Mouse (Mus musculus) granulocyte monocyte progenitor cell, adult 5-6 weeks (primary cell): Measurements from ENCODE around the gene Sod3. TPM values are rescaled to one million over a fixed set of nuclear protein-coding genes. Genes with fewer than 3 reads are reported as not detected.
A peak's percentile ranks its signal among the peaks of the same experiment; 100 is the strongest.

Experiments
- ATAC-seq: replicated peaks from 2 replicates; pipeline ENCODE4 v1.8.0; 2016; ENCODE audit warnings: mild to moderate bottlenecking, moderate TSS enrichment, inconsistent platforms; ENCODE audit not compliant: poor library complexity, severe bottlenecking
- total RNA-seq, 2 experiments: library from RNA; stranded (forward) in 1 of 2; stranded (reverse) in 1 of 2; fragments of 200-712, 200-1000 nt in 1 of 2; fragments of >200 nt in 1 of 2; fragmentation: Nextera tagmentation in 1 of 2; gene quantifications; 2 replicates each; pipeline ENCODE4 v1.2.3; 2014 to 2017

Gene Sod3
- total RNA-seq (2014; fragmentation: Nextera tagmentation) (not detected in 2 replicates), total RNA-seq (2017) (not detected in 2 replicates)

- ATAC-seq, result no peak
These were observed at the start of gene Sod3 for GRCm38 (mm10) chr5:52363468-52364150. Gene Sod3, plus strand, starts transcription at chr5:52363791.

GRCm38 (mm10) chr5:52316926-52317325 lies 46.7 kb upstream of the Sod3 start:
- ATAC-seq, result no peak

GRCm38 (mm10) chr5:52319499-52319898 lies 44.1 kb upstream of the Sod3 start:
- ATAC-seq, result no peak

- no peak for ATAC-seq
These were observed 31.5 kb upstream of the Sod3 start for GRCm38 (mm10) chr5:52332120-52332519.

GRCm38 (mm10) chr5:52335590-52335989 lies 28.0 kb upstream of the Sod3 start:
- ATAC-seq, result no peak

GRCm38 (mm10) chr5:52339134-52339533 lies 24.5 kb upstream of the Sod3 start:
- no peak for ATAC-seq

- no peak for ATAC-seq
These were observed 16.7 kb upstream of the Sod3 start for GRCm38 (mm10) chr5:52346890-52347289.

GRCm38 (mm10) chr5:52350451-52350850 lies 13.1 kb upstream of the Sod3 start:
- no peak for ATAC-seq

- ATAC-seq, result no peak
These were observed 12.0 kb upstream of the Sod3 start for GRCm38 (mm10) chr5:52351561-52351960.

- peak; percentile 57 for ATAC-seq
These were observed 10.9 kb upstream of the Sod3 start for GRCm38 (mm10) chr5:52352730-52353129.

- no peak for ATAC-seq
These were observed 9.2 kb upstream of the Sod3 start for GRCm38 (mm10) chr5:52354441-52354840.

- peak; percentile 78 for ATAC-seq
These were observed 8.0 kb upstream of the Sod3 start for GRCm38 (mm10) chr5:52355612-52356011.

- ATAC-seq, result no peak
These were observed 6.3 kb upstream of the Sod3 start for GRCm38 (mm10) chr5:52357175-52357754.

- ATAC-seq, result no peak
These were observed 5.5 kb upstream of the Sod3 start for GRCm38 (mm10) chr5:52358120-52358519.

- ATAC-seq, result 0 out of 2 replicates have a peak, but pooled peaks have one; percentile 15
These were observed 3.1 kb upstream of the Sod3 start for GRCm38 (mm10) chr5:52360286-52361049.

- ATAC-seq, result no peak
These were observed 669 bp upstream of the Sod3 start for GRCm38 (mm10) chr5:52362776-52363467.

GRCm38 (mm10) chr5:52364521-52364920 lies 930 bp downstream of the Sod3 start:
- ATAC-seq, result no peak

GRCm38 (mm10) chr5:52365930-52366329 lies 2.3 kb downstream of the Sod3 start:
- no peak for ATAC-seq

GRCm38 (mm10) chr5:52366661-52367060 lies 3.1 kb downstream of the Sod3 start:
- 0 out of 2 replicates have a peak, but pooled peaks have one; percentile 17 for ATAC-seq
